Mouse (Mus musculus) ES-E14 (cell line): ENCODE results near the gene Ikzf3. TPM values are rescaled to one million over a fixed set of nuclear protein-coding genes. Genes with fewer than 3 reads are reported as not detected.

ENCODE experiments used
- DNase-seq: peaks from one replicate; pipeline ENCODE4 v3.0.0-alpha.2; 2013; ENCODE audit warnings: low read depth, low spot score
- H3K27ac ChIP-seq: 2 replicates; pipeline ENCODE4 v1.5.1; 2012; ENCODE audit warnings: low read depth, mild to moderate bottlenecking, low read length, moderate library complexity, mixed read lengths; ENCODE audit not compliant: poor library complexity, insufficient read depth, severe bottlenecking
- H3K36me3 ChIP-seq: 2 replicates; pipeline ENCODE4 v1.6.1; 2012; ENCODE audit warnings: mild to moderate bottlenecking, low read length, moderate library complexity, mixed read lengths; ENCODE audit not compliant: control insufficient read depth, poor library complexity, insufficient read depth, severe bottlenecking
- H3K4me1 ChIP-seq, 2 experiments: fragments of 150-350 bp in 1 of 2; sonication (generic) in 1 of 2; 2 replicates each; pipeline ENCODE4 v1.6.1; 2012; ENCODE audit warnings: low read length in 2 of 2, mild to moderate bottlenecking in 1 of 2, mixed read lengths in 1 of 2; ENCODE audit not compliant: control insufficient read depth in 2 of 2, insufficient read depth in 2 of 2, poor library complexity in 1 of 2
- H3K4me3 ChIP-seq, 2 experiments: fragments of 150-350 bp in 1 of 2; sonication (generic) in 1 of 2; 2 replicates each; pipeline ENCODE4 v1.5.1; 2012; ENCODE audit warnings: low read length in 2 of 2, low read depth in 1 of 2, mild to moderate bottlenecking in 1 of 2, mixed read lengths in 1 of 2; ENCODE audit not compliant: insufficient read depth in 1 of 2, poor library complexity in 1 of 2, severe bottlenecking in 1 of 2
- H3K9ac ChIP-seq: 2 replicates; pipeline ENCODE4 v1.6.1; 2012; ENCODE audit warnings: low read depth, mild to moderate bottlenecking, low read length, mixed read lengths; ENCODE audit not compliant: poor library complexity, insufficient read depth, severe bottlenecking
- H3K9me3 ChIP-seq: fragments of 150-350 bp; sonication (generic); 2 replicates; pipeline ENCODE4 v1.6.1; 2012; ENCODE audit warnings: low read depth, mild to moderate bottlenecking, low read length; ENCODE audit not compliant: control insufficient read depth, insufficient read depth
- CHD2 ChIP-seq: IDR thresholded peaks from 2 replicates; pipeline ENCODE4 v1.6.1; 2014; ENCODE audit warnings: mild to moderate bottlenecking, low read depth, low read length, inconsistent platforms
- HCFC1 ChIP-seq: IDR thresholded peaks from 2 replicates; pipeline ENCODE4 v1.6.1; 2012; ENCODE audit warnings: low read length, inconsistent platforms, borderline replicate concordance; ENCODE audit not compliant: insufficient read depth
- MAFK ChIP-seq: IDR thresholded peaks from 2 replicates; pipeline ENCODE4 v1.6.1; 2014; ENCODE audit warnings: mild to moderate bottlenecking, low read depth, low read length, inconsistent platforms; ENCODE audit not compliant: insufficient read depth
- ZC3H11A ChIP-seq: IDR thresholded peaks from 2 replicates; pipeline ENCODE4 v1.6.1; 2012; ENCODE audit warnings: low read depth, mild to moderate bottlenecking, inconsistent platforms, low read length, borderline replicate concordance
- ZNF384 ChIP-seq: IDR thresholded peaks from 2 replicates; pipeline ENCODE4 v1.6.1; 2012; ENCODE audit warnings: low read depth, low read length, inconsistent platforms
- in situ Hi-C, 2 experiments: fragments of 600-800 bp; cut with MboI; formaldehyde crosslinking; loops; one replicate each; pipeline ENCODE4 v1.15.1; 2025; ENCODE audit warnings: low sequenced_read_pairs in 2 of 2, inconsistent platforms in 1 of 2; ENCODE audit not compliant: unreplicated experiment in 2 of 2
- total RNA-seq: library from RNA; depleted of rRNA; stranded (reverse); fragments of 300-350 nt; gene quantifications from 2 replicates; pipeline ENCODE4 v1.2.3, GENCODE M21; 2012; rRNA removed

The Ikzf3 gene
- total RNA-seq, 1 experiment = 0.58 TPM

- DNase-seq = no peak
- Histone ChIP-seq H3K4me1 (peaks cover 0 to 2% of the 10 kb centered on the region in 2 experiments; a peak in 1 of 4 replicates), H3K36me3 (no peaks in the 10 kb centered on the region; the same call in 1 of the 2 replicates), H3K27ac (no peak overlapping the region), H3K9ac (no peak overlapping the region), H3K9me3 (no peaks in the 10 kb centered on the region), H3K4me3 (no peak overlapping the region)
- no peak for TF ChIP-seq ZC3H11A
- in situ Hi-C loops = no loop called here
These were observed 127.6 kb downstream of the Ikzf3 start for GRCm38 (mm10) chr11:98418273-98418672.

GRCm38 (mm10) chr11:98417074-98417473, 128.8 kb downstream of the Ikzf3 start:
- Histone ChIP-seq H3K9ac (no peak overlapping the region), H3K27ac (no peak overlapping the region), H3K4me3 (no peak overlapping the region), H3K4me1 (peaks cover under 1 to 2% of the 10 kb centered on the region in 2 experiments; a peak in 1 of 4 replicates), H3K9me3 (no peaks in the 10 kb centered on the region), H3K36me3 (no peaks in the 10 kb centered on the region; the same call in 1 of the 2 replicates)
- DNase-seq = no peak
- no peak for TF ChIP-seq CHD2
- no peak for TF ChIP-seq ZC3H11A
- no peak for TF ChIP-seq ZNF384
- TF ChIP-seq HCFC1 = no peak
- TF ChIP-seq MAFK = no peak
- in situ Hi-C loops = no loop called here

Other genes starting within 250 kb of the Ikzf3 start
- gene Neurod2, start 216.4 kb downstream of the Ikzf3 start, total RNA-seq = not detected in 2 replicates
- 0.22 and 0.79 TPM in 2 replicates for gene Ppp1r1b, start 197.6 kb downstream of the Ikzf3 start, total RNA-seq
- 40.2 and 59.8 TPM in 2 replicates for gene Stard3, start 187.7 kb downstream of the Ikzf3 start, total RNA-seq
- 0.26 and 0.45 TPM in 2 replicates for gene Tcap, start 162.2 kb downstream of the Ikzf3 start, total RNA-seq
- 0.36 TPM in 1 of 2 replicates, not detected in the other for gene Pnmt, start 159.6 kb downstream of the Ikzf3 start, total RNA-seq
- 7.4 and 10.2 TPM in 2 replicates for gene Pgap3, start 145.5 kb downstream of the Ikzf3 start, total RNA-seq
- 13.2 and 24.4 TPM in 2 replicates for gene Erbb2, start 133.6 kb downstream of the Ikzf3 start, total RNA-seq
- 34.6 and 52.5 TPM in 2 replicates for gene Mien1, start 107.0 kb downstream of the Ikzf3 start, total RNA-seq
- 12.1 and 18.9 TPM in 2 replicates for gene Grb7, start 99.6 kb downstream of the Ikzf3 start, total RNA-seq
- 0.22 and 0.63 TPM in 2 replicates for gene Zpbp2, start 5.1 kb upstream of the Ikzf3 start, total RNA-seq
- gene Ormdl3, start 41.3 kb upstream of the Ikzf3 start, total RNA-seq = 45.4 and 55.3 TPM in 2 replicates
- not detected in 2 replicates for gene Lrrc3c, start 52.3 kb upstream of the Ikzf3 start, total RNA-seq
- 2.2 and 2.9 TPM in 2 replicates for gene Gm12355, start 79.6 kb upstream of the Ikzf3 start, total RNA-seq
- not detected in 2 replicates for gene Gsdma3, start 80.3 kb upstream of the Ikzf3 start, total RNA-seq
- not detected in 2 replicates for gene Gsdma2, start 100.7 kb upstream of the Ikzf3 start, total RNA-seq
- gene Gsdma, start 118.3 kb upstream of the Ikzf3 start, total RNA-seq = 0.16 and 0.40 TPM in 2 replicates
- gene Psmd3, start 136.5 kb upstream of the Ikzf3 start, total RNA-seq = 376 and 408 TPM in 2 replicates
- gene Csf3, start 155.2 kb upstream of the Ikzf3 start, total RNA-seq = 0.18 TPM in 1 of 2 replicates, not detected in the other
- gene Med24, start 183.4 kb upstream of the Ikzf3 start, total RNA-seq = 53.5 and 75.7 TPM in 2 replicates
- gene Thra, start 194.6 kb upstream of the Ikzf3 start, total RNA-seq = 7.7 and 9.0 TPM in 2 replicates
- 2.9 and 3.3 TPM in 2 replicates for gene Nr1d1, start 229.3 kb upstream of the Ikzf3 start, total RNA-seq
- gene Msl1, start 249.5 kb upstream of the Ikzf3 start, total RNA-seq = 18.3 and 27.1 TPM in 2 replicates